Mouse (Mus musculus): ENCODE data around the gene Bmper. TPM values are rescaled to one million over a fixed set of nuclear protein-coding genes. Genes with fewer than 3 reads are reported as not detected.

Bmper gene
- 0.53 TPM in 2 replicates for polyA plus RNA-seq (2012; rRNA removed)

DNA sequence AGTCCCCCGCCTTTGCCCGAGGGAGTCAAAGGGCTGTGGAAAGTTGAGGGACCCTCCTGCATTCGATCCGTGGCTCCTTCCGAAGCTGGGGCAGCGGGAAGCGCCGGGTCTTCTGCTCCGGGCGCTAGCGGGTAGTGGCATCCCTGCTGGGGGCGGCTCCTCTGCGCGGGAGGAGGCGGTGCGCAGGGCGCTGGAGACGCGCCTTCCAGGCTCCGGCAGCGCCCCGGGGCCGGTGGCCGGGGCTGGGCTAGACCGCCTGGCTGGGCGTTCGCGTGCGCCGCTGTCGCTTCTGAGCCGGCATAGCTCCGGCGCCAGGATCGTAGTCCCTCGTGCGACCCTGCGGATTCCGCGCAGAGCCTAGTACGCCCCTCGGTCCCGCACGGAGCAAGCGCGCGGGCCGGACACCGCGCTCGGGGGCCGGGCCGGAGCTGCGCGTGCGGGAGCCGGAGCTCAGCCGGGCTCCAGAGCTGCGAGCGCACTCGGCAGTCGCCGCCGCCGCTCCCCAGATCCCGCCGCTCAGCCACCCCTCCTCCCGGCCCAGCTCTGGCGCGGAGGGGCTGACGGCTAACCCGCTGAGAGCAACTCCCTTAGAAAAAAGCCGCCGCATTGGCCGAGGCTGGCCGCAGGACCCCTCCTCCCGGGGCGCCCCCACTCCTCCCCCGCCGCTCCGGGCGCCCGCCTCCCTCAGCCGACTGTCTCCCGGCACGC, at the start of gene Bmper:
Bmper (plus strand) TSS at position 236 of the 708 bp plus-strand sequence.

